16 mouse cellular contexts compared by ENCODE assay signal in genomic region chr10:77180110-77180509, GRCm38 (mm10).
"Had no signal": no experiment of that assay in that cellular context is flagged by ENCODE, and none has a peak within 500 bp of the region (broad histone marks: within the 10 kb centered on the region; RNA-seq: fewer than 3 reads in every experiment).

No protein-coding gene starts in this region.

- DNase-seq: gastrocnemius, adult 2 months; gastrocnemius, postnatal 10 days; gastrocnemius, postnatal 25 days; heart, adult 18-20 months; heart, postnatal 14 days; heart, postnatal 36 days; kidney, adult 18-20 months; kidney, adult 8-10 months; kidney, postnatal 10 days; kidney, postnatal 25 days; kidney, postnatal 4 days; liver; liver, embryonic 13.5 days had no signal

- ATAC-seq: hindbrain, embryonic 16.5 days; inflammation-experienced regulatory T-cells, adult 6 months; intestine, postnatal 0 days had no signal
